Mouse (Mus musculus): Measurements from ENCODE around the gene Kng1.

Kng1 gene

DNA sequence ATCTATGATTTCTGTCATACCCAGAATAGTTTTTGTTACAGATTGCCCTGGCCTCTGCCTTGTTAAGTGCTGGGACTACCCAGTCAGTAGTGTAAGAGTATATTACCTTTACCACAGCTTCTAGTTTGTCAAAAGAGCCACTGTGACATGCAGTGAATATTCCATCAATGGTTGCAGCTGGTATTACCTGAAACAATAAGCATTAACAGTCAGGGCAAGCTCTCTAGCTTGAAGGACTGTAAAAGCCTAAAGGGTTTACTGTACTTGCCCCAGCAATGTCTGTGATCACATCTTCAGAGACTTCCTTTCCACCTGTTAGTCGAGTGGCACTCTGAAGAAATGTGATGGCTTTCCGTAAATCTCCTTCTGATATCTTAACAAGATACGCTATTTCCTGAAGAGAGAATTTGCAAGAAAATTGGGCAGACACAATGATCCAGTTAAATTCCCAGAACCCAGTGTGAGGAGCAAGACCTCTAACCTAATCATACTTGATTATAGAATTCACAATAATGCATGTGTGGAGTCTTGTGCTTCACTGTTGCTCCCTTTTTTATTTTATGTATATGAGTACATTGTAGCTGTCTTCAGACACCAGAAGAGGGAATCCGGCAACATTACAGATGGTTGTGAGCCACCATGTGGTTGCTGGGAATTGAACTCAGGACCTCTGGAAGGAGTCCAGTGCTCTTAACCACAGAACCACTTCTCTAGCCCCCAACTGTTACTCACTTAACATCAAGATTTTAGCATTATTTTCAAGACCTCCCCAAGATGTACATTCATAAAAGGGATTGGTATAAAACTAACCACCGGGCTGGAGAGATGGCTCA, 56.9 kb downstream of the Kng1 start:
- CTCF ChIA-PET: no interaction called here

DNA sequence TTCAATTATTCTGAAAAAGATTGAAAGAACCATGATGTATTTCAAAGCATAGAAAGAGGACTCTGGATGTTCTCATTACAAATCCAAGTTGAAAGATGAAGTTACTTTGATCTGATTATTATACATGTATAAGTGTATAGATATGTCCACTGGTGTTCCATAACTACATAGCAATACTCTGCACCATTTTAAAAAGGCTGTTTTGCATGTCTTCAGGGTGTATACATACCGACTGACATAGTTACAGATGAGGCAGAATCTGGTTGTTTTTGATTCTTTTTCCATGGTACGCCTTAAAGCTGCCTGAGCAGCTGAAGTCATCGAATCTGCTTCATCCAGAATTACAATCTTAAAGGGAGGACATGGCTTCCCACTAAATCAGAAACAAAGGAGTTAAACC, 57.8 kb downstream of the Kng1 start:
- CTCF ChIA-PET: no interaction called here

DNA sequence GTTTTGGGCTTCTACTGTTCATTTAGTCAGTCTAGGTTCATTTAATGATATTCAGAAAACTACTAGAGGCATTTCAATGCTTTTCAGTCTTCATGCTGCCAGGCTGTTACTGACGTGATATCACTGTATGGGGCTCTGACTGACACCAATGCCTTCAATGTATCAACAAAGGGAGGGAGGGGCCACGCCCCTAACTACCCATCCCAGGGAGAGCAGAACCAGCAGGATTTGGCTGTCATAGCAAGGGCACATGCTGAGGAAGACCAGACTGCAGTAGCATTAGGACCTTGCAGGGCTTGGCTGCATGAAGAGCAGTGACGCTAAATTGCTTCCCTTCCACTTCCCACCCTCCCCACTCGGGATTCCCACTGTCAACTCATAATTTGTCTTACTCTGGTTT, 59.5 kb downstream of the Kng1 start:
- CTCF ChIA-PET: interaction anchor here (0.7 kb wide), 1 partner anchor 133 kb away, joined by 6 read pairs; no protein-coding TSS in a partner anchor

DNA sequence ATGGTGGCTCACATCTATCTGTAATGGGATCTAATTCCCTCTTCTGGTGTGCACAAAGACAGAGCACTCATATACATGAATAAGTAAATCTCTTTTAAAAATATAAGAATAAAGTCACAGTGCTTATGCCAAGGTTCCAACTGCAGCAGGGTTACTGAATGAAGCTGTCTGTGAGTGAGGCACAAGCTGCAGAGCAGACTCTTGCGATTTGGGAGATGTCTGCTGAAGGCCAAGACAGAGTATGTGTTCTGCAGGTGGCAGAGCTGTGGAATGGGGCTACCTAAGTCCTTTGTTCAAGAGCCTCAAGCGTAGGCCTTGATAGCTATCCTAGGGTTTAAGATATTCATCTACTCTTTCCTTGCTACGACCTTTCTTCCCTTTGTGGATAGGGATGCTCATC, 64.8 kb downstream of the Kng1 start:
- CTCF ChIA-PET: no interaction called here

DNA sequence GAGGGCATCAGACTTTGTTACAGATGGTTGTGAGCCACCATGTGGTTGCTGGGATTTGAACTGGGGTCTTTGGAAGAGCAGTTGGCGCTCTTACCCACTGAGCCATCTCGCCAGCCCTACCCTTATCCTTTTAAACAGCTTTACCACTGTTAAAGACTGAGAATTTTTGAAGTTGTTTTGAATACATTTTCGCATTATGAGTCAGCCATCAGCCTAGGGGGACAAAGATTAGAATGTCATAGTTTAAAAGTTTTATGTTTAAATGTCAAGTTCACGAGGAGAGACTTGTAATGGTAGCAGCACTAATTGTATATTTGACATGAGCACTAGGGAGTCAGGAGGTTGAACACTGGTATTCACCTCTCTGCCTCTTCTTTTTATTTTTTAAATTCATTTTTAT, 65.4 kb downstream of the Kng1 start:
- CTCF ChIA-PET: no interaction called here

DNA sequence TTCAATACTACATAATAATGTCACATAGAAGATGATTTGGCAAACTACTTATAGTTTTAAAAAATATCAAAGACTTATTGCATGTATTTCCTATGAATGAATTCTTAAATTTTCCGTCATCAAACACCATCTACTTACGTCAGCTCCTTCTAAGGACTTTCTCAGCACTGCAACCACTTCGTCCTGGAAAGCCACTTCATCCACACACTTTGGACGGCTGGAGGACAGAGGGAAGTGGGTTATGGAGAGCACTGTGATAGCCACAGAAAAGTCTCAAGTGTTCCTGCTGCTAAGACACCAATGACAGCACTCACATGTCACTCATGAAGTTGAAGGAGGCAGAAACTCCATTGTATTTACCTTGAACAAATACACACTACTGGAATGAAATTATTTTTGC, 66.7 kb downstream of the Kng1 start:
- CTCF ChIA-PET: no interaction called here

DNA sequence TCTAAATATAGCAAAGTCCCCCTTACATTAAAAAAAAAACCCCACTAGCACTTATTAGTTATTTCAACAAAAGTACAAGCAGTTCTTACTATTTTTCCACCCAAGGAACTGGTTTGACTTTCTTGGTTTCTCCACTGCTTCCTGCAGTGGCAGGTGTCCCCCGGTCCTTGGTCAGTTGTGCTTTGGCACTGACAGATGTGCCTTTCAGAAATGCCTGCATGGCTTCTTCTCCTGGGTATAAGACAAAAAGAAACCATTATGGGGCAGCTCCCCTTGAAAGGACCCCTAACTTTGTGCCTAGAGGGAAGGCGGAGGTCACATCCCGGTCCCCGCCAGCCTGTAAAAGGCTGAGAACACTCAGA, 69.6 kb downstream of the Kng1 start:
- CTCF ChIA-PET: no interaction called here

DNA sequence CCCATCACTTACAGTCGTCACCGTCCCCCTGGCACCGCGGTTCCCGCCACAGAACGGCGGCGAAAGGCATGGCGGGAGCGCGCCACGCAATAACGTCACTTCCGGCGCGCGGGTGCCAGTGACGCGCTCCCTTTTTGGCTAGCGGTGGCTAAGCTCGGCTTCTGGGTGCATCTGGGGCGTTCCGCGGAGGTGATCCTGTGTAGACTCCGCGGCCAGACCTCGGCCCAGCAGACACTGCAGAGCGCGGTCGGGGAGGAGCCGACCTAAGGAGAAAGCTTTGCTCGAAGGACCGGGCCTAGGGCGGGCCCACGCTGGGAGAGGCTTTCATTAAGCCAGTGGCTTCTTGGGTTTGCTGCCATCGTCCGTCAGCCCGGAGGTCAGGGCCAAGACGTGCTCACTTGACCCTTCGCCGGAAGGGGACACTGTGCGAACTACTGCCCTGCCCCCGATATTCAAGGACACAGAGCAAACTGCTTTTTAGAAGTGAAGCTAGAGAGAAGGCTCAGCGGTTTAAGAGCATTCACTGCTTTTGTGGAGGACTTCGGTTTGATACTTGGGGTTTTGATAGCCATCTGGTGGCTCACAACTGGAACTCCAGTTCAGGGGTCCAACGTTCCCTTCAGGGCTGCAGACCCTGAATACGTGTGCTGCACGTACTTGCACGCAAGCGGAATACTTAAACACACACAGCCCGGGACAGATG, 70.2 kb downstream of the Kng1 start, which contains the start of gene Rfc4:
Gene Rfc4, minus strand, starts transcription at position 65 of the 703 bp plus-strand sequence.
- CTCF ChIA-PET: interaction anchor here (0.5 to 0.7 kb wide), 3 partner anchors 35 to 895 kb away, joined by 3 to 8 read pairs (median 4); no protein-coding TSS in a partner anchor

DNA sequence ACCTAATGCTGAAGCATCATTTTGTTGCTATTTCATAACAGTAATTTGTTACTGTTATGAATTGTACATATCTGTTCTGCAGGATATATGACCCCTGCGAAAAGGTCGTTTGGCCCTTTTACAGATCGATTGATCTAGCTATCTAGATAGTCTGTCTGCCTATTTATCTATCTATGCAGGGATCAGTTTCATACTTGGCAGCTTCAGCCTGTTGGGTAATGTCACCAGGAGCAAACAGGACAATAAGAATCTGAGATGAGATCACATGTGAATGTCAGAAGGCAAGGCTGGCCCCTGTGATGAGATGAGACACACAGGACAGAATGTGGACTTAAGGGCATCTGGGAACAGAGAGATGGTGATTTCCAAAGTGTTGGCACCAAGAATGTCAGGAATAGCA, 72.6 kb downstream of the Kng1 start:
- CTCF ChIA-PET: interaction anchor here (0.6 kb wide), 1 partner anchor 29 kb away, joined by 4 read pairs; no protein-coding TSS in a partner anchor
